Mouse (Mus musculus) MEL (cell line): Measurements from ENCODE around the gene N6amt1. TPM values are rescaled to one million over a fixed set of nuclear protein-coding genes. Genes with fewer than 3 reads are reported as not detected.

Source experiments
- DNase-seq: peaks from one replicate; pipeline ENCODE4 v3.0.0; 2011; ENCODE audit warnings: low read depth, low spot score
- H3K27ac ChIP-seq: 2 replicates; pipeline ENCODE4 v1.5.1; 2012; ENCODE audit warnings: low read depth, mild to moderate bottlenecking, control low read depth, low read length, moderate library complexity; ENCODE audit not compliant: control insufficient read depth
- H3K27me3 ChIP-seq, 2 experiments: fragments of 150-350 bp in 1 of 2; sonication (generic) in 1 of 2; 2 replicates each; pipeline ENCODE4 v1.6.1; 2012; ENCODE audit warnings: low read length in 2 of 2, mild to moderate bottlenecking in 2 of 2, improper control_type of control experiment in 1 of 2, moderate library complexity in 1 of 2; ENCODE audit not compliant: insufficient read depth in 2 of 2, control insufficient read depth in 1 of 2
- H3K36me3 ChIP-seq, 2 experiments: 2 replicates each; pipeline ENCODE4 v1.6.1; 2012 to 2014; ENCODE audit warnings: low read length in 2 of 2, improper control_type of control experiment in 1 of 2, inconsistent platforms in 1 of 2, mild to moderate bottlenecking in 1 of 2; ENCODE audit not compliant: insufficient read depth in 2 of 2, control insufficient read depth in 1 of 2
- H3K4me1 ChIP-seq, 2 experiments: fragments of 150-350 bp in 1 of 2; sonication (generic) in 1 of 2; 2 replicates each; pipeline ENCODE4 v1.6.1; 2012; ENCODE audit warnings: low read length in 2 of 2, improper control_type of control experiment in 1 of 2, mild to moderate bottlenecking in 1 of 2; ENCODE audit not compliant: insufficient read depth in 2 of 2, control insufficient read depth in 1 of 2
- H3K4me3 ChIP-seq, 2 experiments: fragments of 150-350 bp in 1 of 2; sonication (generic) in 1 of 2; 2 replicates each; pipeline ENCODE4 v1.5.1; 2012; ENCODE audit warnings: low read depth in 2 of 2, low read length in 2 of 2, mild to moderate bottlenecking in 2 of 2, moderate library complexity in 2 of 2, control low read depth in 1 of 2, improper control_type of control experiment in 1 of 2; ENCODE audit not compliant: control insufficient read depth in 1 of 2, insufficient read depth in 1 of 2
- H3K79me2 ChIP-seq: 2 replicates; pipeline ENCODE4 v1.6.1; 2012; ENCODE audit warnings: mild to moderate bottlenecking, low read length, moderate library complexity; ENCODE audit not compliant: control insufficient read depth, poor library complexity, insufficient read depth
- H3K9ac ChIP-seq: 2 replicates; pipeline ENCODE4 v1.6.1; 2012; ENCODE audit warnings: low read depth, mild to moderate bottlenecking, control low read depth, low read length, moderate library complexity; ENCODE audit not compliant: control insufficient read depth, poor library complexity, severe bottlenecking
- H3K9me3 ChIP-seq: fragments of 150-350 bp; sonication (generic); replicated peaks from 2 replicates; pipeline ENCODE4 v1.6.1; 2012; ENCODE audit warnings: mild to moderate bottlenecking, low read length, improper control_type of control experiment, moderate library complexity; ENCODE audit not compliant: insufficient read depth
- BHLHE40 ChIP-seq: IDR thresholded peaks from 2 replicates; pipeline ENCODE4 v1.6.1; 2012; ENCODE audit warnings: low read depth, mild to moderate bottlenecking, inconsistent platforms, low read length, improper control_type of control experiment, borderline replicate concordance
- CHD1 ChIP-seq: IDR thresholded peaks from 2 replicates; pipeline ENCODE4 v1.6.1; 2012; ENCODE audit warnings: low read depth, mild to moderate bottlenecking, inconsistent platforms, low read length, improper control_type of control experiment
- CTCF ChIP-seq, 3 experiments: IDR thresholded peaks in 2 of 3; conservative IDR thresholded peaks in 1 of 3; 2 replicates each; pipeline ENCODE4 v1.5.1; 2011 to 2012; ENCODE audit warnings: low read length in 3 of 3, low read depth in 2 of 3, mild to moderate bottlenecking in 2 of 3, improper control_type of control experiment in 1 of 3, inconsistent platforms in 1 of 3, mixed read lengths in 1 of 3, moderate library complexity in 1 of 3; ENCODE audit not compliant: control insufficient read depth in 1 of 3, insufficient read depth in 1 of 3, poor library complexity in 1 of 3, severe bottlenecking in 1 of 3
- E2F4 ChIP-seq: IDR thresholded peaks from 2 replicates; pipeline ENCODE4 v1.6.1; 2011; ENCODE audit warnings: low read depth, low read length, improper control_type of control experiment, borderline replicate concordance
- EP300 ChIP-seq, 2 experiments: IDR thresholded peaks; 2 replicates each; pipeline ENCODE4 v1.6.1; 2011; ENCODE audit warnings: improper control_type of control experiment in 2 of 2, low read length in 2 of 2, low read depth in 1 of 2, mild to moderate bottlenecking in 1 of 2
- ETS1 ChIP-seq: IDR thresholded peaks from 2 replicates; pipeline ENCODE4 v1.6.1; 2012; ENCODE audit warnings: low read depth, mild to moderate bottlenecking, inconsistent platforms, low read length, improper control_type of control experiment, moderate library complexity
- GATA1 ChIP-seq: IDR thresholded peaks from 2 replicates; pipeline ENCODE4 v1.6.1; 2011; ENCODE audit warnings: low read depth, low read length, improper control_type of control experiment
- HCFC1 ChIP-seq: IDR thresholded peaks from 2 replicates; pipeline ENCODE4 v1.6.1; 2012; ENCODE audit warnings: low read depth, mild to moderate bottlenecking, inconsistent platforms, low read length, improper control_type of control experiment, moderate library complexity
- KAT2A ChIP-seq: conservative IDR thresholded peaks from 2 replicates; pipeline ENCODE4 v1.6.1; 2012; ENCODE audit warnings: low read depth, low read length, improper control_type of control experiment, inconsistent platforms
- MAZ ChIP-seq: IDR thresholded peaks from 2 replicates; pipeline ENCODE4 v1.6.1; 2012; ENCODE audit warnings: low read depth, mild to moderate bottlenecking, inconsistent platforms, low read length, improper control_type of control experiment
- MXI1 ChIP-seq: IDR thresholded peaks from 2 replicates; pipeline ENCODE4 v1.6.1; 2011; ENCODE audit warnings: mild to moderate bottlenecking, low read depth, low read length, improper control_type of control experiment
- MYB ChIP-seq: IDR thresholded peaks from 2 replicates; pipeline ENCODE4 v1.6.1; 2011; ENCODE audit warnings: mild to moderate bottlenecking, low read depth, low read length, improper control_type of control experiment
- MYC ChIP-seq: IDR thresholded peaks from 2 replicates; pipeline ENCODE4 v1.6.1; 2011; ENCODE audit warnings: low read depth, mild to moderate bottlenecking, low read length, improper control_type of control experiment, moderate library complexity
- NELFE ChIP-seq: IDR thresholded peaks from 2 replicates; pipeline ENCODE4 v1.6.1; 2011; ENCODE audit warnings: low read depth, low read length, improper control_type of control experiment
- NRF1 ChIP-seq: IDR thresholded peaks from 2 replicates; pipeline ENCODE4 v1.6.1; 2014; ENCODE audit warnings: low read depth, mild to moderate bottlenecking, inconsistent platforms, low read length, improper control_type of control experiment, moderate library complexity; ENCODE audit not compliant: poor library complexity, insufficient read depth, severe bottlenecking
- RAD21 ChIP-seq: IDR thresholded peaks from 2 replicates; pipeline ENCODE4 v1.6.1; 2011; ENCODE audit warnings: mild to moderate bottlenecking, low read depth, low read length, improper control_type of control experiment
- SIN3A ChIP-seq: IDR thresholded peaks from 2 replicates; pipeline ENCODE4 v1.6.1; 2012; ENCODE audit warnings: low read length, improper control_type of control experiment, inconsistent platforms
- SMC3 ChIP-seq: IDR thresholded peaks from 2 replicates; pipeline ENCODE4 v1.6.1; 2011; ENCODE audit warnings: low read depth, low read length, improper control_type of control experiment
- TBP ChIP-seq: IDR thresholded peaks from 2 replicates; pipeline ENCODE4 v1.8.0; 2011; ENCODE audit warnings: low read depth, low read length, improper control_type of control experiment
- TCF12 ChIP-seq: IDR thresholded peaks from 2 replicates; pipeline ENCODE4 v1.6.1; 2014; ENCODE audit warnings: low read depth, mild to moderate bottlenecking, inconsistent platforms, low read length, improper control_type of control experiment, moderate library complexity
- UBTF ChIP-seq: IDR thresholded peaks from 2 replicates; pipeline ENCODE4 v1.6.1; 2012; ENCODE audit warnings: low read depth, mild to moderate bottlenecking, inconsistent platforms, low read length, improper control_type of control experiment, moderate library complexity, borderline replicate concordance; ENCODE audit not compliant: insufficient read depth
- USF1 ChIP-seq: IDR thresholded peaks from 2 replicates; pipeline ENCODE4 v1.6.1; 2014; ENCODE audit warnings: low read depth, mild to moderate bottlenecking, inconsistent platforms, low read length, improper control_type of control experiment, moderate library complexity
- ZNF384 ChIP-seq: IDR thresholded peaks from 2 replicates; pipeline ENCODE4 v1.6.1; 2012; ENCODE audit warnings: low read depth, mild to moderate bottlenecking, inconsistent platforms, low read length, improper control_type of control experiment
- polyA plus RNA-seq, 2 experiments: library from polyadenylated mRNA; stranded (reverse) in 1 of 2; unstranded in 1 of 2; fragments of >175 nt in 1 of 2; fragments of >200 nt in 1 of 2; gene quantifications; 2 replicates each; pipeline versions ENCODE4 v1.2.1 to v1.2.4; 2012; ENCODE audit warnings: low replicate concordance in 2 of 2, low read depth in 1 of 2; ENCODE audit not compliant: insufficient read length in 2 of 2, insufficient read depth in 1 of 2, missing spikeins in 1 of 2
- total RNA-seq: library from RNA; depleted of rRNA; stranded (reverse); fragments of 300-350 nt; gene quantifications from 2 replicates; pipeline ENCODE4 v1.2.3, GENCODE M21; 2012

N6amt1 gene
- total and polyA plus RNA-seq, 3 experiments, result 16.1 to 24.6 TPM; not detected in 1

GRCm38 (mm10) chr16:87384366-87384765, 30.4 kb downstream of the N6amt1 start:
- no peaks in the 10 kb centered on the region for H3K9me3 ChIP-seq
- H3K27me3 ChIP-seq, result no peaks in the 10 kb centered on the region
- no peak overlapping the region for H3K27ac ChIP-seq
- peaks cover 0 to 24% of the 10 kb centered on the region in 2 experiments; a peak in 2 of 4 replicates for H3K36me3 ChIP-seq
- no peaks in the 10 kb centered on the region for H3K79me2 ChIP-seq
- TF ChIP-seq SMC3 (no peak), ZNF384 (no peak), NELFE (no peak), CTCF (IDR thresholded peaks at IDR 0.05 in 2 of 3, conservative IDR thresholded peaks at IDR 0.05 in 1 of 3; ENCODE audit: control insufficient read depth in 1 of 3, insufficient read depth in 1 of 3, low read depth in 2 of 3, low read length in 3 of 3, poor library complexity in 1 of 3, severe bottlenecking in 1 of 3) (no peak), BHLHE40 (no peak), SIN3A (no peak), MAZ (no peak), E2F4 (no peak), NRF1 (no peak)
- H3K9ac ChIP-seq, result no peak overlapping the region
- no peak for DNase-seq
- no peak overlapping the region for H3K4me3 ChIP-seq
- H3K4me1 ChIP-seq, result no peaks in the 10 kb centered on the region

GRCm38 (mm10) chr16:87387444-87387977, 33.5 kb downstream of the N6amt1 start:
- DNase-seq, result no peak
- TF ChIP-seq NRF1 (no peak), TBP (no peak), KAT2A (no peak), MYB (no peak), BHLHE40 (no peak), ETS1 (no peak), HCFC1 (no peak), MXI1 (no peak), SIN3A (no peak), RAD21 (no peak), USF1 (no peak), MYC (no peak), SMC3 (no peak), GATA1 (no peak), EP300 (IDR thresholded peaks at IDR 0.05; ENCODE audit: low read depth in 1 of 2, low read length in 2 of 2) (no peak), CHD1 (no peak), TCF12 (no peak), UBTF (no peak)
- TF ChIP-seq, all 39 proteins: peak for 0
- Histone ChIP-seq H3K9ac (no peak overlapping the region), H3K27me3 (no peaks in the 10 kb centered on the region), H3K4me3 (no peak overlapping the region), H3K27ac (no peak overlapping the region), H3K4me1 (no peaks in the 10 kb centered on the region), H3K36me3 (peaks cover 0 to 10% of the 10 kb centered on the region in 2 experiments; a peak in 2 of 4 replicates), H3K79me2 (no peaks in the 10 kb centered on the region), H3K9me3 (no peaks in the 10 kb centered on the region)
